Mouse (Mus musculus) layer of hippocampus, adult 9-11 months (tissue): ENCODE measurements around the gene Stra8.

Experiments used
- DNase-seq: peaks from one replicate; pipeline ENCODE4 v3.0.0; 2022

The Stra8 gene

DNA sequence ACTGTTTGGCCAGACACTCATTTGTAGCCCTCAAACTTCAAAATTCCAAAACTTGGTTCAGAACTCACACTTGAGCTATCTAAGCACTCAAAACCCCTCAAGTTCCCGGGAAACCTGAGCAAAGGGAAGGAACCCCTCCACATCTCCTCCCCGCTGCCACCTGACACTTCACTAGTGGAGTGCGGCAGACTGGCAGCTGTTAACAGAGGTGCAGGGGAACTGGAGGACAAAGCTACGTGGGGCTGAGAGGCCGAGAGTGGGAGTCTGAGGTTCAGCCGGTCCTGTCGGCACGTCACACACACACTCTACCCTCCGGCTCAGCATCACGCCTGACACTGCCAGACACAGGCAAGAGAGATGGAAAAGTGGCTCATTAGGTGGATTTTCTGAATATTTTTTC, 16.1 kb upstream of the Stra8 start:
- DNase-seq: no peak

DNA sequence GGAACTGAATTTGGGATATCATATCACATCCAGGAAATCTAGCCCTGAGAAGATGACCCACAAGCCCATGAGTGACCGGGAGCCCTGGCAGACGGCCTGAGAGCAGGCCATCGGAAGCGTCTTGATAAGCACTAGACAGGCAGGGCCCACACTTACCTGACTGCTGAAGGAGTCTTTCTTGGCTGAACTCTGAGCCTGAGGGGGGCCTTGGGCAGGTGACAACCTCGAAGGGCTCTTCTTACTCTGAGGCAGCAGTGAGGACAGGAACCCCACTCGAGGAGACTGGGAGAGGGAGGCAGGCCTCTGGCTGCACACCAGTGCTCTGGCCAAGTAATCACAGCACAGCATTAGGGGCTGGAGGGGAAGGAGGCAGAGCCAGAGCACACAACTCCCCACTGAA, 15.6 kb upstream of the Stra8 start:
- DNase-seq: no peak

DNA sequence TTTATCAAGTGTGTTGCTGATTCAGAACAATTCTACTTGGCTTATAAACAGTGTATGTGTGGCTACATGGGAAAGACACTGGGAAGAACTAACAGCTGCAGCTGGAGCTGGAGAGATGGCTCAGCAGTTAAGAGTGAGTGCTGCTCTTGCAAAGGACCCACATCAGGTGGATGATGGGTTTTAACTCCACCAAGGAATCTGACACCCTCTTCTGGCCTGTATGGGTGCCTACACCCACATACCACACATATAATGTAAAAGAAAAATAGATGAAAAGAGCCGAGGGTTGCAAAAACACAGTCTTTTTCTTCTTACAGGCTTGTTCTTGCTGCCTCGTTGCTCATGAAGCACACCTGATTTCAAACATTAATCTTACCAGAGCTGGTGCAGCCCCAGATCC, 13.8 kb upstream of the Stra8 start:
- no peak for DNase-seq

DNA sequence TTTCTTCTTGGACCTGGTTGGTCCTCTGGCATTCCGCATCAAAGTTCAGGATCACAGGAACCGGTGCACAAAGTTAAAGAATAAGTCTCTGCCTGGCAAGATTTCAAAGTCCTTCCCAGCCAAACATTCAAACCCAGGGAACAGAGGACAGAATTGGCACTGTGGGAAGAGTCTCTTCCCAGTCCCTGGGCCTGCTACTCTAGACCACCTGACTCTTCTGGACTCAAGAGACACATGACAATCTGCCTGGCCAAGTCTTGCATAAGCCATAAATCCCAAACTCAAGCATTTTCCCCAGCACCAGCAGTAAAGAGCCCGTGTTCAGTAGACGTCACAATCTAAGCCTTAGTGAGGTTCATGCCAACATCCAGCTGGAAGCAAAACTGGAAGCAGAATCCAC, 13.3 kb upstream of the Stra8 start:
- DNase-seq: no peak

DNA sequence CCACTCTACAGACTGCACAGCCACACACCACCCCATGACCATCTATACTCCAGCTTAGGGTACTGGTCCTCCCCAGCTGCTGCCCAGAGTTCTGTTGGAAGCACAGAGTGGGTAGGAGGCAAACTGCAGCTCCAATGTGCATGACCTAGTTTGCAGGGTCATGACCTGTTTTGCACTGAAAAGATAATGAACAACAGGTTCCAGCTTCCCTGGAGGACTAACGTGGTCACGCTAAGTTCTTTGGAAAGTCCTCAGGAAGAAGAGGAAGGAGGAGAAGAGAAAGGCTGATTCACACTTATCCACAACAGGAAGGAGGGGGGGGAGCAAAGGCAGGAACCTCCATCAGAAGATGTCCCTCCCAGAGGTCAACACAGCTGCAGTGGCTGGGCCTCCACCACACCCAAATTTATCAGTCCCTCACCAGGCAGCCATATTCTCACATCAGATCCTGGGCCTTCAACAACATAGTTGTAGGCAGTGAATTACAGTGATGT, 12.8 kb upstream of the Stra8 start:
- no peak for DNase-seq

DNA sequence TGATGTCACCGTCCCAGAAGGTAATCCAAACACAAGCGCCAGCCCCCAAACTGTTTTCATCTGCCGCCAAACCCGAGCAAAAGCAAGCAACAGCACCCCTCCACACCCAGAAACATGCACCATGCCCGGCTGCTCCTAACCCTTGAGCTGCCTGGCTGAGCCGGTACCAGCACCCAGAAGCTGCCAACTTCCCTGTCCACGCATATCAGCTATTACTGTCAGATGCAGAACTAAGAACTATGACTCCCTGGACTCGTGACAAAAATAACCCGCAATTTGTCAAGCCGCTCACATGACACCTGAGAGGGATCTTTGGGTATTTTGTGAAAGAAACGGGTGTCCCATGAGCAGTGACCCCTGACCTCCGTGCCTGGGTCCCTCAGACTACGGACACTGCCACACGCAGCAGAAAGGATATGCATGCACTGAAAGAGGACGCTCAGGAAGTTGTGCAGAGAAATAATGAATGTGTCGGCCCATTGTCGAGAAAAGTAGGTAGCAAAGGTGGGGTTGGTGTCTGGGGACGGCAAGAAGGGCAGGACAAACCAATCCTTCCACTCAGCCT, 12.2 kb upstream of the Stra8 start:
- no peak for DNase-seq

DNA sequence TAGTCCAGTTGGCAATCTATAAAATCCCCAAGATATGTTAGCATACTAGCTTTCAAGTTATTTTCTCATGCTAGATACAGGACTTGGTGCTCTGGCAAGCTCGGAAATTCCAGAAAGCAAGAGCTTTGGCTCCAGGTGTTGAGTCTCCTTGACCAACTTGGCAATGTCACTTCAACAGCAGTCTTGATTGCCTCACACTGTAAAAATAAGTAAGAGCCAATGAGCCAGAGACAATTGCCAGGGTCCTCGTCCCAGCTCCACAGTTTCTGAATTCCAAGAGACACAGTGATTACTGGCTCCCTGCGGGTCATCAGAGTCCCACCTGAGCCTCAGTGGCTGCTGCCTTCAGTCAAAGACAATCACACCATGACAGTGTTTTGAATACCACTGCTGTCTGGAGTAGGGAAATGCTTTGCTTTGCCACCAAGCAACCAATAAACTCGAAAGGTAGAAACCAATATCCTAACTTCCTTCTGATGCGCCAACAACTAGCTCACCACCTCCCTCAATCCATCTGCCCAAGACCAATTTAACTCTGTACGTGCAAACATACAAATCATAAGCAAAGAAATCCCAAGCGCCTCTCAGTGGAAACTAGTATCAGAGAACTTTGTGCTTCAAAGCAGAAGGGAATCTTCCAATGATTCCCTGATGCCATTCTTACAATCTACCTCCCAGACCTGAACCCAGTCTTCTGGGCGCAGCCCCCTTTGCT, 10.2 kb upstream of the Stra8 start:
- DNase-seq: no peak

DNA sequence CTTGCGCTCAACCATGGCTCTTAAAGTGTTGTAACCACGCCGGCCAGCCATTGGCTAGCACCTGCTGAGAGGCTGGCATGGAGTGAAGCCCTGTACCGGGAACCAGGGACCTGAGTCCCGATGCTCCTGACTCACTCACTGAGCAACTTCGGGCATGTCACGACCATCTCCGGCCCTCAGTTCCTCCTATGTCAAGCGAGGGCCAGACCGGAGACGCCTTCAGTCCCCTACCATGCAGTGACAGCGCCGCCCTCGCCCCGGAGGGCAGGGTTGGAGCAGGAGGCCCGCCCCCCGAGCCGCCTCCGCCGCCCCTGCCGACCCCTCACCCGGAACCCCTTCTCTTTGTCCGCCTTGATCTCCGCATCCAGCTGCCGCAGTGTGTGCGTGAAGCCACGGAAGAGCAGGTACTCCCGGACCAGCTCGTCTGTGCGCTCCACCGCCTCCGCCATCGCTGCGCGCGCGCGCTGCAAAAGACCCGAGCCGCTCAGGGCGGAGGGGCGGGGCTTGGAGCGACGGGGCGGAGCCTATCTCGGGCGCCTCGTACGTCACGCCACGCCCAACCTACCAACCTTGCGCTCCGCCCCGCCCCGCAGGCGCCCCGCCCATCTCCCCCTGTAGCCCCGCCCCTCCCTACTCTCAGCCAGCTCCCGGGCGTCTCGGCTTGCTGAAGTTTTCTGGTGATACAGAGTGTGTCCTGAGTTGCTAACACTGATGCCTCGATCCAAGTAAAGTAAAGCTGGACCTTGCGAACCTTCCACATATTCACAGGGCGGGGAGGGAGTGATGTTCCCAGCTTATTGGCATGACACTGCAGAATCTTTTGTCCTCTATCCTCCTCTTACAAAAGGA, 9.4 kb upstream of the Stra8 start, which contains the start of gene Wdr91:
TSS of gene Wdr91 (minus strand) at position 506 of the 849 bp plus-strand sequence.
- DNase-seq: peak; percentile 89

DNA sequence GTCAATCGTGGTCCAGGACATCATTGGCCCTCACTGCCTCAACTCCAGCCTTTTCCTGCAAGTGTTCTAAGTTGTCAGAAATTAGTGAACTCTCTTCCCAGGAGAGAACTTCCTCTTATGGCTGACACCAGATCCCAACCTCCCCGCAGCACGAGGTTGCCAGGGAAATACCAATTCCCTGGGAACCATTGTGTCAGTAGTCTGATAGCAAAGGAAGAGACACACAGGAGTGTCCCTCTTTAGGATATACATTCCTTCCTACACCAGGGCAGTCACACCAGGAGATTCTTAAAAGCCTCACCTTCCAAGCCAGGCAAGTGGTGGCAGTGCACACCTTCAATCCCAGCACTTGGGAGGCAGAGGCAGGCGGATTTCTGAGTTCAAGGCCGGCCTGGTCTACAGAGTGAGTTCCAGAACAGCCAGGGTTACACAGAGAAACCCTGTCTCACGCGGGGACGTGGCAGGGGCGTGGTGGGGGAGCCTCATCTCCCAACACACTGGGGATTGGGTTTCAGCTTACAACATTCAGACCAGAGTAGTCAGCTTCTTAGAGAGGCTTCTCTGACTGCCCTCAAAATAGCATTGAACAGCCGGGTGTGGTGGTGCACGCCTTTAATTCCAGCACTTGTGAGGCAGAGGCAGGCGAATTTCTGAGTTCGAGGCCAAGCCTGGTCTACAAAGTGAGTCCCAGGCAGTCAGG, 6.5 kb upstream of the Stra8 start:
- DNase-seq: no peak

DNA sequence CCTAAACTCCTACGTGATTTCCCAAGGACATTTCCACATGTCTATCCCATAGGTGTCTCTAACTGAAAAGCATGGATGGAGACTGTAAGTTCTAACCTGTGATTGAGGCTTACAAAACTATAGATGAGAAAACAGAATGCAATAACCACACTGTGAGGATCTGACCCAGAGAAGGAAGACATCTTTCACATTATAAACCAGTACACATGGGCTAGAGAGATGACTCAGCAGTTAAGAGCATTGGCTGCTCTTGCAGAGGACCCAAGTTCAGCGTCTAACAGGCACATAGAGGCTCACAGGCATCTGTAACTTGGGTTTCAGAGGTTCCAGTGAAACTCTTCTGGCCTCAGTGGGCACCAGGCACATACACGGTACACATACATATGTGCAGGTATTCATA, 5.5 kb upstream of the Stra8 start:
- DNase-seq: no peak

DNA sequence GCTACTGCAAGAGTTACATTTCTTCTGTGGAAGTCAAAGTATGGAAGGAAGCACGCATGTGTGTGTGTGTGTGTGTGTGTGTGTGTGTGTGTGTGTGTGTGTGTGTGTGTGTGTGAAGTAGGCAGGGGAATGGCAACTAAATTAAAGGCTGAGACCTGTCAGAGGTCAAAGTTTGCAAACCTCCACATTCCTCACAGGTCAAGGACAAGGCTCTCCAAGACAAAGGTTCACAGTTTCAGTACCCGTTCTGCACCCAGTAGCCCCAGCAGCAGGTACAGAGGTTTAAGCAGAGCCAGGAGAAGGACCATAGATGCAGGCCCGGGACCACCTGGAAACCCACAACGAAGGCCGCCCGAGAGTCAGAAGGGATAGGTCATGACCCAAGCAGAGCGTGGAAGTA, 817 bp upstream of the Stra8 start:
- no peak for DNase-seq

DNA sequence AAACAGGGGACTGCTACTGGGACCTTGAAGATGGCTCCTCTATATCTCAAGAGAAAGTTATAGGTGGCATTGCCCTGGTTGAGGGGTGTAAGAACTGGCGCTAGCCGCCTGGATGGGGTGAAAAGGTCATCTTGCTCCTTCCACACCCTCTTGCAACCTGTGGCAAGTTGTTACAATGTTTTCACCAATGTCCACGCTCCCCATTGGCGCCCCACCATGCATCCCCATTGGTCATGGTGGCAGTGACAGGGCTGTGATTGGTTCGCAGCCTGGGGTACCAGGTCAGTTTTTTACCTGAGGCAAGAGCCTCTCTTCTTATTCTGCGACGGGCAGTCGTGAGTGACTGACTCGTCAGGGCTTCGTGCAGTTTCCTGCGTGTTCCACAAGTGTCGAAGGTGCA, 668 bp downstream of the Stra8 start:
- DNase-seq: no peak

DNA sequence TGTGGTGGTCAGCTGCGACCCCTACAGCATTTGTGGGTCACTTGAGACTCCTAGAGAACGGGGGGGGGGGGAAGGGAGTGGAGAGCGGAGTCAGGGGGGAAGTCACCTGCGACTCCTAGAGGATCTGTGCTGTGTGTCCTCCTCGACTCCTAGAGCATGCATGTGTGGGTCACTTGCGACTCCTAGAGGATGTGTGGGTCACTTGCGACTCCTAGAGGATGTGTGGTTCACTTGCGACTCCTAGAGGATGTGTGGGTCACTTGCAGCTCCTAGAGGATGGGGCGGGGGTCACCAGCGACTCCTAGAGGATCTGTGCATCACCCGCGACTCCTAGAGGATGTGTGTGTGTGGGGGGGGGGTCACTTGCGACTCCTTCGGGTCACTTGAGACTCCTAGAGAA, 2.0 kb downstream of the Stra8 start:
- DNase-seq: peak; percentile 35

DNA sequence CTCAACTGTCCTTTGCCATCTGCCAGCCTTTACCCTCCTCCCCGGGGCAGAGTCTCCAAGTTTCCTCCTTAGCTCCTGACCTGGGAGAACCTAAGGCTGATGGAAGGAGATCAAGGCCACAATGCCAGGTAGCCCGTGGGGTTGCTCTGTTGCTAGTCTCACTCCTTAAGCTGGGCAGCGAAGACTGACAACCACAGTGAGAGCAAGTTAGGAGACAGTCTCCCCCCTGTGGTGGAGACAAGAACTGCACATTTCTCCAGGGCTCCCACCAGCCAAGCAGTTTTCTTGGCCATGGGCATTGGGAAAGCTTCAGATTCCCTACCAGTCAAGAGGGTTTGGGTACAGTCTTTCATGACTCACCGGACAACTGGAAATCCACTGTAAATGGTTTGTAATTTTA, 7.2 kb downstream of the Stra8 start:
- peak; percentile 55 for DNase-seq

DNA sequence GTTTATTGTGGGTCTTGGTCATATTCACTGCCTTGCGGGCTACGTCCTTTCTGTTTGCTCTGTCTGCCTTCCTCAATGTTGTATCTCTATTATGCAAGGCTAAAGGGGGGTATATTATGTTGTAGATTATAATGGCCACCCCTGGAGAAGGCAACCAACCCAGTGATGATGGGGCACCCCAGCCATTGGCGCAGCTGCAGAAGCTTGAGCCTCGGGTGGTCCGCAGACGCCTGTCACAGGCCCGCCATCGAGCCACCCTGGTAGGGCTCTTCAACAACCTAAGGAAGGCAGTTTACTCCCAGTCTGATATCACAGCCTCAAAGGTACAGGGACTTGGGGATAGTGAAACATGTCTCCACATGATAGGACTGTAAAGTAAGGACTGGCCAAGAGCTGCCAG, 7.6 kb downstream of the Stra8 start:
- DNase-seq: no peak

DNA sequence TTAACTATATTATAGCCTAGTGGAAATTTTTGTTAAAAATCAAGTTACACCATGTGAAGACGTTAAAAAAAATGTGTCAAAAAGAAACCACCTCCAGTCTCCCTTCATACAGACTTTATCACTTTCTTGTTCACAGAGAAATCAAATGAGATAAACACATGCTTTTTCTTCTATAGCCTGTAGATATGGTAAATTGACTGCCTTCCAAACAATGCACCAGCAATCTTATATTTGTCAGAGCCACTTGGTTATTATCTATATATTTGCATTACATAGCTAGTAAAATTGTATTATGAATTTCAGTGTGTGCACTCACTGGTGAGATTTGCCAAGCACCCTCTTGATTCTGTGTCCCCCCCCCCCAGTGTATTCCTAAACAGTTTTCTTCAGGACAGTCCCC, 12.7 kb downstream of the Stra8 start:
- no peak for DNase-seq

DNA sequence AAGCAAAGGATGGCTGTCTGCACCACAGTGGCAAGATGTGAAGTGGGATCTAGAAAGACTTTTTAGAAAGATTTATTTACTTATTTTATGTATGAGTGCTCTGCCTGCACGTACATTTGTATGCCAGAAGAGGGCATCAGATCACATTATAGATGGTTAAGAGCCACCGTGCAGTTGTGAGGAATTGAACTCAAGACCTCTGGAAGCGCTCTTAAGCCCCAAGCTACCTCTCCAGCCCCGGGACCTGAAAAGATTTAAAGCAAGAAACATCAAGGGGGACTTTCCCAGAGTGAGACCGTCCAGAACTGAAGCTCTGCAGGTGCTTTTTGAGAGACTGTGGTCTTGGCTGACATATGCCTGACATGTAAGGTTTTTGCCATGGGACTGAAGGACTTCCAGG, 16.8 kb downstream of the Stra8 start:
- no peak for DNase-seq

DNA sequence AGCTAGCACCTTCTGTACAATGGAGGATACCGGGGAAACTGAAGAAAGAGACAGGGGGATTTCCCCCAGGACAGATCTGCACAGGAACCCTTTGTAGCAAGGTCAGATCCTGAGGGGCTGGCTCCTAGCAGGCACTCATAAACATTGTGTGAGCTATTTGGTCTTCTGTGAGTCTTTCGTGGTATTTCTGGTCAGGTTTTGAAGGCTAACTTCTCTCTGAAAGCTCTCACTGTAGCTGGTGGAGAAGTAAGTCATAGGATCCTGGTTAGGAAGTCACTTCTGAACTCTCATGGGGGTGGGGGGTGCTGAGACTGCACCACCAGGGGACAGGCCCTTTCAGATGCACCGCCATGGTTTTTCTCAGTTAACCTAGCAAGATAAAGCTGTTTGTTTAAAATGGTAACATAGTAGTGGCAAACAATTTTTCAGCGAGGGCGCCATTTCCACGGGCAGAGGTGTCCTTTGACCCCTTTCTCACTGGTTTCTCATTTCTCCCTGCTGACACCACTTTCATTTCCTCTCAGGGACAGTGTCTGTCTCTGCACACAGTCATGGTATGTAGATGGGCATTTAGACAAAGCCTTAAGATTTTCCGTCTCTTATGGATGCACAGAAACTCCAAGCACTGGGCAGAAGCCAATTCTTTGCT, 18.4 kb downstream of the Stra8 start:
- no peak for DNase-seq

DNA sequence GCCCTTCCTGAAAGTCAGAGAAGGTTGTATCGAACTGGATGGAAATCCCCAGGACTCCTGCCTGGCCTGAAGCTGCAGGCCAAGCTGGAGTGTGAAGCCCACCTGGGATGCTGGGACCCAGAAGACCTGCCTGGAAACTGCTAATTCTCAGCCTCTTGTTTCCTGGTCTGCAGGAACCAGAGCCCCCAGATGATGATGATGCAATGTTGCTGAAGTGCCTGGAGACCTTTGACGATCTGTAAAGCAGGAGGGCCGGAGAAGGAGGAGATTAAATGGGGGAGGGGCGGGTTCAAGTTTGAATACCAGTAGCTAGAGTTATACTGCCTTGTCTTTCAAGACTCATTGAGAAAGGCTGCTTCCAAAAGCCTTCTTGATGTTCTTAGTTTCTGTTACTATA, 19.0 kb downstream of the Stra8 start:
- no peak for DNase-seq

DNA sequence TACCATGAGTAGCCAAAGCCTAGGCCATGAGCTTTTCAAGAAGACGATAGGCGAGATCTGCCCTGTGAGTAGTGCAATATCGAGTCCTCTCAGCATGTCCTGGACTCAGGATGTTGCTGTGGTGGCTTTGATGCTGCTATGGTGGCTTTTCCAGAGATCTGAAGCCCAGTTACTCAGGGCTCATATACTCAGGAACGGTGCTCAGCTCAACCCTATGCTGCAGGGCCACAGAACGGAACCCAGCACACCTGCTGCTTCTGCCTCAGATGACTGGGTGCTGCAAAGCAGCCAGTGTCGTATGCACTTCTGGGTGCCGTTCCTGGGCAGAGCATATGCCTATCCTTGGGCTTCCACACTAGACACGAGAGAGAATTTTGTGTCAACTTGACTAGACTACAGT, 19.5 kb downstream of the Stra8 start:
- no peak for DNase-seq

DNA sequence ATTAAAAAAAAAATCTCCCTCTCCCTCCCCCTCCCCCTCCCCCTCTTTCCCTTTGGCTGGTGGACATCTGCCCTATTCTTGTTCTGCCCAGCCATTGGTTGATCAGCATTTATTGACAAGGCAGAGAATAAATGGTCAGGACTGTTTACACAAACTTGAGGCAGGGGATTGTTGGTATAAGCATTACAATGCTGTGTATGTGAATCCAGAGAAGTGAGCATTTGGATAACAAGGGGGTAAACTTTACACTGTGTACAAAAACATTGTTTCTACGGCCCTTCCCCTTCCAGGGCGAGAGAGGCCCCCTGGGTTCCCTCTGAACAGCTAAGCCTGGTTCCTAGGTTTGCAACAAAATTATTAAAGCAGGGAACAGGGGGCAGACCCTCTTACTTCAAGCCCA, 21.5 kb downstream of the Stra8 start:
- no peak for DNase-seq

DNA sequence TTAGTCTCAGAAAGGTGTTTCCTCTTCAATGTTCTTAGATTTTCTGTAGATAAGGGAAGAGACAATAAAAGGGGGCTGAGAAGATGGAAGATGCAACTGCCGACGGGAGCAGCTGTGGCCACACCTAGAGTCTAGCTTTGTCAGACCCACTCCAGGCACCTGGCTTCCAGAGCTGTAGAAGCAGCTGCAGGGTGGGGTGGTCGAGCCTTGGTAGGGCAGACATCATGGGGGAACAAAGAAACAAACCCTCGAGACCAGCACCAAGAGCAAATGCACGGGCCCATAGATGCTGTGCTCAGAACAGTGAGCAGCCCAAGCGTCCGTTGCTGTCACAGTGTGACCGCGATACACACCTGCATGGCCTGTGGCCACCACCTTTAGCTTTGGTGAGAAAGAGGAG, 22.5 kb downstream of the Stra8 start:
- DNase-seq: no peak

DNA sequence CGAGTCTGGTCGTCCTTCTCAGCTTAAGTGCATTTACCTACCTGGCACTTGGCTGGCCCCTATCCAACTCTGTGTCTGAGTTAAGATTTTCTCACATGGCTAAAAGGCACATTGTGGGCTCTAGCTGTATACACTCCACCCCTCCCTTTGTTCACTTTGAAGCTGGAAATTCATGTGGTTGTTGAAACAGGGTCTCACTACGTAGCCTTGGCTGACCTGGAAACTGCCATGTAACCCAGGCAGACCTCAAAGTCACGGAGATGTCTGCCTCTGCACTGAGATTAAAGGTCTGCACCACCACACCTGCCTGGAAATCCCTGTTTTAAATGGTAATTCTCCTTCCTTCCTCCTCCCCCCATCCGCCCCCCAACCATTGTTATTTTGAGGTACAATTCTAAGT, 23.5 kb downstream of the Stra8 start:
- no peak for DNase-seq
